Mouse (Mus musculus): ENCODE results near the gene Zdhhc14. TPM values are rescaled to one million over a fixed set of nuclear protein-coding genes. Genes with fewer than 3 reads are reported as not detected.

Zdhhc14 gene
- total and polyA plus RNA-seq, 2 experiments from 2014 or later = 0.74 to 5.2 TPM

- 81% methylated on average over 5 of the region's 5 CpGs for WGBS
- Histone ChIP-seq H3K27ac (ENCODE audit: low read depth) (no peak overlapping the region), H3K4me1 (ENCODE audit: control insufficient read depth, insufficient read depth) (peaks cover 11% of the 10 kb centered on the region; the same call in 1 of the 2 replicates), H3K9ac (replicated peaks; ENCODE audit: low read depth, low read length) (no peak overlapping the region), H3K4me2 (ENCODE audit: low read depth, low read length) (no peak overlapping the region), H3K4me3 (ENCODE audit: low read depth, low read length) (no peak overlapping the region), H3K27me3 (ENCODE audit: control insufficient read depth, insufficient read depth, low read length) (no peaks in the 10 kb centered on the region), H3K9me3 (replicated peaks; ENCODE audit: control insufficient read depth, low read length) (no peaks in the 10 kb centered on the region), H3K36me3 (replicated peaks; ENCODE audit: control insufficient read depth, insufficient read depth, low read length) (no peaks in the 10 kb centered on the region)
- no peak for ATAC-seq (ENCODE audit: insufficient read depth, low read depth)
- TF ChIP-seq EP300 (IDR thresholded peaks at IDR 0.05; ENCODE audit: low read depth) (no peak), CTCF (IDR thresholded peaks at IDR 0.05; ENCODE audit: low read depth) (no peak)
- no peak for DNase-seq (ENCODE audit: low spot score)
Measured at GRCm38 (mm10) chr17:5802656-5802955, 310.2 kb downstream of the Zdhhc14 start.

Other genes starting within 250 kb of the Zdhhc14 start
- gene Ldhal6b, start 73.8 kb upstream of the Zdhhc14 start, total RNA-seq (2014; rRNA removed; ENCODE audit: low replicate concordance) = not detected in 2 replicates
- not detected in 2 replicates for gene Ldhal6b, start 73.8 kb upstream of the Zdhhc14 start, polyA plus RNA-seq (2015; fragmentation: Nextera tagmentation; extraction: Ambion mirVana)
- gene Tmem242, start 52.3 kb upstream of the Zdhhc14 start, total RNA-seq (2014; rRNA removed; ENCODE audit: low replicate concordance) = 81.7 and 106 TPM in 2 replicates
- gene Tmem242, start 52.3 kb upstream of the Zdhhc14 start, polyA plus RNA-seq (2015; fragmentation: Nextera tagmentation; extraction: Ambion mirVana) = 150 and 160 TPM in 2 replicates